Mouse (Mus musculus): ENCODE results near the gene 1700017D01Rik.
"Not testable (repeated sequence)": the region's sequence is repeated elsewhere in the genome, so short reads cannot be mapped to it uniquely, and the experiment has no call there.

The 1700017D01Rik gene

GRCm38 (mm10) chr19:11130776-11131175 is at the start of gene 1700017D01Rik:
1700017D01Rik (minus strand) TSS chr19:11130876.
- DNase-seq (ENCODE audit: low spot score), result not testable (repeated sequence)

- DNase-seq (ENCODE audit: low spot score), result no peak
Observed at GRCm38 (mm10) chr19:11177464-11177863, 46.8 kb upstream of the 1700017D01Rik start.

- no peak for DNase-seq (ENCODE audit: low spot score)
Observed at GRCm38 (mm10) chr19:11165172-11165571, 34.5 kb upstream of the 1700017D01Rik start, which contains the start of gene 1700025F22Rik. 1700025F22Rik (minus strand) TSS chr19:11165320.

GRCm38 (mm10) chr19:11157890-11158289 is 27.2 kb upstream of the 1700017D01Rik start:
- not testable (repeated sequence) for DNase-seq (ENCODE audit: low spot score)

GRCm38 (mm10) chr19:11135336-11135735 is 4.7 kb upstream of the 1700017D01Rik start:
- DNase-seq (ENCODE audit: low spot score), result no peak

- no peak for DNase-seq (ENCODE audit: low spot score)
Observed at GRCm38 (mm10) chr19:11134852-11135251, 4.2 kb upstream of the 1700017D01Rik start.

GRCm38 (mm10) chr19:11129702-11130101 is 974 bp downstream of the 1700017D01Rik start:
- DNase-seq (ENCODE audit: low spot score), result no peak

- DNase-seq (ENCODE audit: low spot score), result peak; percentile 22
Observed at GRCm38 (mm10) chr19:11121016-11121420, 9.7 kb downstream of the 1700017D01Rik start.

- DNase-seq (ENCODE audit: low spot score), result no peak
Observed at GRCm38 (mm10) chr19:11119338-11119737, 11.3 kb downstream of the 1700017D01Rik start.

- DNase-seq (ENCODE audit: low spot score), result no peak
Observed at GRCm38 (mm10) chr19:11107746-11108145, 22.9 kb downstream of the 1700017D01Rik start.

GRCm38 (mm10) chr19:11101880-11102279 is 28.8 kb downstream of the 1700017D01Rik start:
- no peak for DNase-seq (ENCODE audit: low spot score)

- no peak for DNase-seq (ENCODE audit: low spot score)
Observed at GRCm38 (mm10) chr19:11098401-11098800, 32.3 kb downstream of the 1700017D01Rik start.

GRCm38 (mm10) chr19:11092131-11092530 is 38.5 kb downstream of the 1700017D01Rik start:
- DNase-seq (ENCODE audit: low spot score), result peak; percentile 9

GRCm38 (mm10) chr19:11080934-11081333 is 49.7 kb downstream of the 1700017D01Rik start, which contains the start of gene Ms4a8a:
Ms4a8a (minus strand) TSS chr19:11081102.
- no peak for DNase-seq (ENCODE audit: low spot score)

- no peak for DNase-seq (ENCODE audit: low spot score)
Observed at GRCm38 (mm10) chr19:11070364-11070763, 60.3 kb downstream of the 1700017D01Rik start.

- no peak for DNase-seq (ENCODE audit: low spot score)
Observed at GRCm38 (mm10) chr19:11065202-11065875, 65.3 kb downstream of the 1700017D01Rik start.

GRCm38 (mm10) chr19:11060900-11061299 is 69.8 kb downstream of the 1700017D01Rik start:
- DNase-seq (ENCODE audit: low spot score), result no peak

GRCm38 (mm10) chr19:11059967-11060366 is 70.7 kb downstream of the 1700017D01Rik start:
- DNase-seq (ENCODE audit: low spot score), result no peak

- DNase-seq (ENCODE audit: low spot score), result not testable (repeated sequence)
Observed at GRCm38 (mm10) chr19:11055700-11056099, 75.0 kb downstream of the 1700017D01Rik start.

- no peak for DNase-seq (ENCODE audit: low spot score)
Observed at GRCm38 (mm10) chr19:11053277-11053676, 77.4 kb downstream of the 1700017D01Rik start.

GRCm38 (mm10) chr19:11052877-11053276 is 77.8 kb downstream of the 1700017D01Rik start:
- DNase-seq (ENCODE audit: low spot score), result no peak

GRCm38 (mm10) chr19:11050286-11050685 is 80.4 kb downstream of the 1700017D01Rik start:
- DNase-seq (ENCODE audit: low spot score), result no peak

GRCm38 (mm10) chr19:11049426-11049825 is 81.2 kb downstream of the 1700017D01Rik start:
- no peak for DNase-seq (ENCODE audit: low spot score)

- no peak for DNase-seq (ENCODE audit: low spot score)
Observed at GRCm38 (mm10) chr19:11048503-11048902, 82.2 kb downstream of the 1700017D01Rik start.

Data from embryo, embryonic 10 days (tissue).